Mouse (Mus musculus) layer of hippocampus, adult 9-11 months (tissue): ENCODE results near the gene Pknox2.

Experiments used
- DNase-seq: peaks from one replicate; pipeline ENCODE4 v3.0.0; 2022

Pknox2 gene

GRCm38 (mm10) chr9:36976596-36977362 lies 170.4 kb downstream of the Pknox2 start:
- no peak for DNase-seq

DNA sequence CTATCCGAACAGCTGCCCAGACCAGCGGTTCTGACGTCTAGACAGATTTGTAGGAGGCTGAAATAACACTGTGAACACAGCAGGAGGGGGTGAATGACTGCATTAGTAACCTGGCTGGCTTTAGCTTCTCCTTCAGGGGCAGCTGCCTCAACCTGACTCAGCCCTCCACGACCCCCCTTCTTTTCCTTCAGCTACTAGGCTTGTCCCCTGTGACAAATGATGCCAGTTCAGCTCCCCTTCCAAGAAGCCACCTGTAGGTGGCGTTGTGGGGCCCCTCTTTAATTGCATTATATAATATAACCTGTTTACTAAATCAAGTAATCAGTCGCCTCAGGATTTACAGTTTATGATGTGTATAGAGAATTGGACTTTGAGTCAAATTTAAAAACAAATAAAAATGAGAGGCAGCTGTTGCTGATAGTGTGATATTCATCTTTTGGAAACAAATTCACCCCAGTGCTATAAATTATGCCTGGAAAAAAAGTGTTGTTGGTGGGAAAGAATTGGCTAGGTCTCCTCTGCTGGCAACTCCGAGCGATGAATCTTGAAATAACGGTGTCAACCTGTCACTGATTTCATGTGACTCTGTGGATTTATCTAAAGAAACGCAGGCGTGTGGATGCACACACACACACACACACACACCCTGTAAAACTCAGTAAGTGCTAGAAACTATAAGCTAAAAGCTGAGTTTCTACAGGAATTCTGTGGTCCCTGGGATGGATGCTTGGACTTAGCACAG lies 173.6 kb downstream of the Pknox2 start:
- peak; percentile 42 for DNase-seq

GRCm38 (mm10) chr9:36972089-36972488 lies 175.1 kb downstream of the Pknox2 start:
- DNase-seq: no peak

- DNase-seq: no peak
These were observed 176.1 kb downstream of the Pknox2 start for GRCm38 (mm10) chr9:36971066-36971465.

GRCm38 (mm10) chr9:36970651-36971050 lies 176.6 kb downstream of the Pknox2 start:
- peak; percentile 89 for DNase-seq

DNA sequence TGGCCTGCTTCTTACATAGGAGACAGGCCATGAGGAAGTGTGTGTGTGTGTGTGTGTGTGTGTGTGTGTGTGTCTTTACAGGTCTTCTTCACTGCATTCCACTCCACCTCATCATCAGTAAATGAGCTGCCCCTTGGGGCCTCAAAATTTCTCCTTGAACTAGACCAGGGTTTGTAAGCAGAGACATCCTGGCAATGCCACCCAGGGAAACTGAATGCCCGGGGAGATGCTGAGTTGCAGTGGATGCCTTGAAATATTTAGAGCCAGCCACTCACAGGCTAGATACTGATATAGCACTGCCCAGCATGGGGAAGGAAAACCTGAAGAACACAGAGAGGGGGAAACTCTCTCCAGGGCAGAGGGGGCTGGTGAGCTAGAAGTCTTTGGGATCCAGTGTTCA lies 178.1 kb downstream of the Pknox2 start:
- DNase-seq: no peak

DNA sequence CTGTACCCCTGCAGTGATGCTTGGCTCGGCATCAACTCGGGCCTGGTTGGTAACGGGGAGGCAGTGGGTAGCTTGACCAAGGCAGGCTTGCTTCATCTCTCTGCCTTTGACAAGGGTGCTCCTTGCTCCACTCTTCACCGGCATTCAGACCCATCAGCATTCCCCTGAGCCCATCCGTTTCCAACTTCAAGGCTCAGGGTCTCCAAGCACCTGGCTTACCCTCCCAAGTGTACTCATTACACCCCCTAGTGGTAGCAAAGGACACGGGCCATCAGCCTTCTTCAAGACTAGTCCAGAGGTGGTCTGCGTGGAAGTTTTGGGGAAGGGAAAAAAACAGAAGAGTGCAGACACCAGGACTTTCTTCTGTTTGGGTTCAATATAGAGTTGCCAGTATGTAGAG lies 178.5 kb downstream of the Pknox2 start:
- no peak for DNase-seq

- DNase-seq: no peak
These were observed 179.0 kb downstream of the Pknox2 start for GRCm38 (mm10) chr9:36968236-36968635.

DNA sequence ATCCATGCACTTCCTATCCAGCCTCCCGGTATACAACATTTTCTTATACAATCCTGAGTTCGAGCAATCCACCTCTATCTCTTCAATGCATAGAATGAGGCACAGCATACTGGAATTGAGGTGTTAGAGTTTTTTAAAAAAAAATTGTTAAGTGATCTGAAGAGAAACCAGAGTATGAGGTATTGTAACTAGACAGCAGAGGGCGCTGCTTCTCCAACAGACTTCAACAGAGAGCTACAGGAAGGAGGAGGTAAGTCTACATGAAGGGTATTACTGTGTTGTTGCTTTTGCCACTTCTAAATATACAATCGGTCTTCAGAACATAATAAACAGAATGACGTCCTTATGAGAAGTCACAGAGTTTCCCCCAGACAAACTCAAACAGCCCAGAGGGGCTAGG lies 181.5 kb downstream of the Pknox2 start:
- DNase-seq: no peak

DNA sequence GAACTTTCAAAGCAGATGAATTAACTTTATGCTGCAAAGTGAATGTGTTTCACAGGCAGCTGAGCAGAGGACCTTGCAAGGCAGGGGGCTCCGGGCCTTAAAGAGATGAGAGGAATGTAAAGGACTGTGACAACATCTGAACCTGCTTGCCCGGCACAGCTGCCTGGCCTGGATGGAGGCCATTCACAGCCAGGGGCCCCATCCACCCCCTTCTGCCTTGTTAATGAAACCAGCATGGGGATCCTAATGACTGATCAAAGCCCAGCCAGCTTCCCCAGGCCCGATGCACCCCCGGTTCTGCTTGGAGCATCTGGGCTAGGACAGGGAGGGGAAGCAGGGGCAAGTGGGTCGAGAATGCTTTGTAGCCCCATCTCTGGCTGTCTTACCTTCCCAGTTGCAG lies 183.0 kb downstream of the Pknox2 start:
- no peak for DNase-seq

DNA sequence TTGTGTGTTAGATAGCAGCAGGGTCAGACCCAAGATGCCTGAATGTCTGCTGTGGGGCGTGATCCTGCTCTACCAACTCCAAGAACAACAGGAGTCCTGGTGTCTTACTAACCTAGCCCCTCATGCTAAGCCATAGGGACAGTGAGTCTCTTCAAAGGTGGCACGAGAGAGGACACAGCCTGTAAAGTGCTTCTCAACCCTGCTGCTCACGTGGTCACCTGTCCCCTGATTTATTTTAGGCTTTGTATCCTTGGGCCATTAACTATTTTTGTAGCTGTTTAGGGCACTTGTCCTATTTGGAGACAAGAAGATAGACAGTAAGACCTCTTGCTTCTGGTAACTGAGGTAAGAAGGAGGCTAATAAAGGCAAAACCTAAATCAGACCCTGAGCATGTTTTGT lies 183.7 kb downstream of the Pknox2 start:
- DNase-seq: no peak

GRCm38 (mm10) chr9:36961874-36962273 lies 185.3 kb downstream of the Pknox2 start:
- DNase-seq: no peak

DNA sequence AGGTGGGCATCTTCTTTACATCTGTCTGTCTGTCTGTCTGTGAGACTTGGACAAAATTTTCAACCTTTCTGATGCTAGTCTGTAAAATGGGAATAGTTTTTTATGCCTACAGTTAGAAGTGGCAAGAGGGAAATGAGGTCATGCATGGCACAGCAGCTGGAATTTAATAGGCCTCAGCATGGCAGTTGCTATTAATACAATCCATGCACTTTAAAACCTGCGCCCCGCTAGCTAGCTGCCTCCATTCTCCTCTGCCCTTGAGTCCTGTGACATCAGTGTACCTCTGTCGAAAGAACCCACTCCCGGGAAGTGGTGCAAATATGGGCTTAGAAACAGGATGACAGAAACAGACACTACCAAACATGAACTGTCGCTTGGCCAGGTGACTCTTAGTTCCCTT lies 186.1 kb downstream of the Pknox2 start:
- no peak for DNase-seq

- no peak for DNase-seq
These were observed 196.1 kb downstream of the Pknox2 start for GRCm38 (mm10) chr9:36951133-36951484.

- no peak for DNase-seq
These were observed 196.7 kb downstream of the Pknox2 start for GRCm38 (mm10) chr9:36950271-36951132.

GRCm38 (mm10) chr9:36948181-36948580 lies 199.0 kb downstream of the Pknox2 start:
- DNase-seq: no peak

GRCm38 (mm10) chr9:36947056-36947694 lies 200.0 kb downstream of the Pknox2 start:
- no peak for DNase-seq

GRCm38 (mm10) chr9:36944843-36945242 lies 202.4 kb downstream of the Pknox2 start:
- DNase-seq: peak; percentile 89

GRCm38 (mm10) chr9:36942561-36942960 lies 204.6 kb downstream of the Pknox2 start:
- no peak for DNase-seq

DNA sequence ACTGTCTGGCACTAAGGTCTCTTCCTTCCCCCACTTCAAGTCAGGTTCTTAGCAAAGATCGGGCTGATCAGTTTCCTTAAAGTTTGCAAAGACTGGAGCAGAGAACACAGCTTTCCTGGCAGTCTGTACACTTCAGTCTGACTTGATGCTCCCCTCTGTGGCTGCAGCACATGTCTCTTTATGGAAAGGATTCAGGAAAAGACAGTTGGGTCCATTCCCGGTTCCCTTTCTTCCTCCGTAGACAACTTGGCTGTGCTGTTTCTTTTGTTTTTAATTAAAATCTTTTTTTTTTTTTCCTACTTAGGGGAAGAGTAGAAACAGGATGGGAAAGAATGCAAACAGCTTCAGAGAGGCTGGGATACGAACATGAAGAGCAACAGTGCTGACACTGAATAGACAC lies 205.1 kb downstream of the Pknox2 start:
- peak; percentile 45 for DNase-seq

DNA sequence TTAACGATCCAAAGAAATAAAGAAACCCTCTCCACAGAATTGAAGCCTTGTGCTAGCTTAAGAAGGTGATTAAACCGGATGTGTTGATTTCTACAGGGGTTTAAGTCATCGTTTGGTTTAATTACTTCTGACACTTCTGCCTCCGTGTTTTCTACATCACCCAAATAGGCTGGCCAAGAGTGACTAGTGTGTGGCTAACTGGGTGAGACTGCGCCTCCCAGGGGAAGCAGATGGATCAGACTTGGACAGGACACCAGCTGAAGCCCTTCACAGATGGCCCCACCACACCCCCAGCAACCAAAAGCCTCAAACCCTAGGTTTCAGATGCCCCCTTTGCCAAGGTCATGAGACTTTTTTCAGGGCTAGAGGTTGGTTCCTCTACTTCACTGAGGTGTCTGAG lies 205.6 kb downstream of the Pknox2 start:
- DNase-seq: no peak

GRCm38 (mm10) chr9:36938601-36939078 lies 208.6 kb downstream of the Pknox2 start:
- DNase-seq: no peak
